Mouse (Mus musculus): ENCODE results near the gene Slc25a10. TPM values are rescaled to one million over a fixed set of nuclear protein-coding genes. Genes with fewer than 3 reads are reported as not detected.
A peak's percentile ranks its signal among the peaks of the same experiment; 100 is the strongest.

The Slc25a10 gene
- polyA plus RNA-seq, 1 experiment from 2014 or later, result 53.6 TPM

DNA sequence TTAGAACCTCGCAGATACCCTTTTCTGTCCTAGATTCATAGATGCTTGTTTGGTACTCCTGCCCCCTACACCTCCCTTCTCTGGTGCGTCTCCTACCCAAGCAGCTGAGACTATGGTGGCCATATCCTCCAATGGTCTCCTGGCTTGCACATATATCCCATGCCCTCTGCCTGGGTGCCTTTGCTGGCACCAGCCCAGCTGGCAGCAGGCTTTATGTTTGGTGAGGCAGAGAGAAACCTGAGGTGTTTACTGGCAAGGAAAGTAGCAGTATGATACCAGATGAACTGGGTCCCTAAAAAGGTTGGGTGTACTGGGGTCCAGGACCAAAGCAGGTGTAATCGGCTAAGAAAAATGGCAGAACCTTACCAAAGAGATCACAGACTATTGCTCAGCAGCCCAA lies 54.3 kb downstream of the Slc25a10 start:
- no peak overlapping the region for H3K4me3 ChIP-seq (replicated peaks)
- H3K4me2 ChIP-seq (replicated peaks), result no peak overlapping the region
- no peaks in the 10 kb centered on the region for H3K27me3 ChIP-seq
- no peak for ATAC-seq (ENCODE audit: insufficient number of reproducible peaks, low FRiP score, low TSS enrichment, low read depth)
- peaks cover 31% of the 10 kb centered on the region for H3K4me1 ChIP-seq
- WGBS, result 92% methylated on average over 3 of the region's 3 CpGs
- no peaks in the 10 kb centered on the region for H3K9me3 ChIP-seq (replicated peaks)
- H3K9ac ChIP-seq, result no peak overlapping the region
- no peak overlapping the region for H3K27ac ChIP-seq (replicated peaks)
- peaks cover 38% of the 10 kb centered on the region for H3K36me3 ChIP-seq

- Histone ChIP-seq H3K4me1 (peaks cover 31% of the 10 kb centered on the region), H3K27me3 (no peaks in the 10 kb centered on the region), H3K27ac (replicated peaks) (no peak overlapping the region), H3K4me2 (replicated peaks) (no peak overlapping the region), H3K4me3 (replicated peaks) (no peak overlapping the region), H3K9ac (no peak overlapping the region), H3K9me3 (replicated peaks) (no peaks in the 10 kb centered on the region), H3K36me3 (peaks cover 30% of the 10 kb centered on the region)
- 46% methylated on average over 2 of the region's 2 CpGs for WGBS
- no peak for ATAC-seq (ENCODE audit: insufficient number of reproducible peaks, low FRiP score, low TSS enrichment, low read depth)
Observed at GRCm38 (mm10) chr11:120547469-120547868, 55.8 kb downstream of the Slc25a10 start.

GRCm38 (mm10) chr11:120548214-120548613 lies 56.6 kb downstream of the Slc25a10 start:
- peaks cover 23% of the 10 kb centered on the region for H3K36me3 ChIP-seq
- H3K27me3 ChIP-seq, result no peaks in the 10 kb centered on the region
- peak overlapping the region; percentile 99; the same call in 1 of the 2 replicates for H3K9ac ChIP-seq
- H3K4me1 ChIP-seq, result peaks cover 31% of the 10 kb centered on the region
- no peak overlapping the region; the same call in 1 of the 2 replicates for H3K27ac ChIP-seq (replicated peaks)
- H3K9me3 ChIP-seq (replicated peaks), result no peaks in the 10 kb centered on the region
- 75% methylated on average over 3 of the region's 3 CpGs for WGBS
- peak overlapping the region; percentile 92 for H3K4me3 ChIP-seq (replicated peaks)
- no peak for ATAC-seq (ENCODE audit: insufficient number of reproducible peaks, low FRiP score, low TSS enrichment, low read depth)
- H3K4me2 ChIP-seq (replicated peaks), result peak overlapping the region; percentile 77

- H3K9ac ChIP-seq, result peak overlapping the region; percentile 99
- peaks cover 17% of the 10 kb centered on the region for H3K36me3 ChIP-seq
- peak overlapping the region; percentile 93 for H3K27ac ChIP-seq (replicated peaks)
- no peaks in the 10 kb centered on the region for H3K9me3 ChIP-seq (replicated peaks)
- no peaks in the 10 kb centered on the region for H3K27me3 ChIP-seq
- 17% methylated on average over 7 of the region's 7 CpGs for WGBS
- H3K4me1 ChIP-seq, result peaks cover 31% of the 10 kb centered on the region
- H3K4me3 ChIP-seq (replicated peaks), result peak overlapping the region; percentile 92
- H3K4me2 ChIP-seq (replicated peaks), result peak overlapping the region; percentile 77
- ATAC-seq (ENCODE audit: insufficient number of reproducible peaks, low FRiP score, low TSS enrichment, low read depth), result no peak
Observed at GRCm38 (mm10) chr11:120548786-120549167, 57.1 kb downstream of the Slc25a10 start.

Other genes with a start within 250 kb of the Slc25a10 start
- 2,143 and 2,279 TPM in 2 replicates for gene Actg1, start 143.3 kb upstream of the Slc25a10 start, polyA plus RNA-seq (2015; fragmentation: Nextera tagmentation; extraction: Ambion mirVana)
- gene Fscn2, start 130.3 kb upstream of the Slc25a10 start, polyA plus RNA-seq (2015; fragmentation: Nextera tagmentation; extraction: Ambion mirVana), result 0.98 and 1.1 TPM in 2 replicates
- gene Faap100, start 113.1 kb upstream of the Slc25a10 start, polyA plus RNA-seq (2015; fragmentation: Nextera tagmentation; extraction: Ambion mirVana), result 35.8 and 39.8 TPM in 2 replicates
- gene Nploc4, start 54.1 kb upstream of the Slc25a10 start, polyA plus RNA-seq (2015; fragmentation: Nextera tagmentation; extraction: Ambion mirVana), result 34.1 and 36.3 TPM in 2 replicates
- gene Tspan10, start 49.2 kb upstream of the Slc25a10 start, polyA plus RNA-seq (2015; fragmentation: Nextera tagmentation; extraction: Ambion mirVana), result 1.9 and 2.1 TPM in 2 replicates
- 0.26 and 0.31 TPM in 2 replicates for gene Pde6g, start 38.3 kb upstream of the Slc25a10 start, polyA plus RNA-seq (2015; fragmentation: Nextera tagmentation; extraction: Ambion mirVana)
- gene Oxld1, start 33.8 kb upstream of the Slc25a10 start, polyA plus RNA-seq (2015; fragmentation: Nextera tagmentation; extraction: Ambion mirVana), result 14.0 and 15.5 TPM in 2 replicates
- 32.4 and 38.5 TPM in 2 replicates for gene Ccdc137, start 33.7 kb upstream of the Slc25a10 start, polyA plus RNA-seq (2015; fragmentation: Nextera tagmentation; extraction: Ambion mirVana)
- 57.1 and 57.8 TPM in 2 replicates for gene Arl16, start 24.2 kb upstream of the Slc25a10 start, polyA plus RNA-seq (2015; fragmentation: Nextera tagmentation; extraction: Ambion mirVana)
- gene Mrpl12, start 7.2 kb upstream of the Slc25a10 start, polyA plus RNA-seq (2015; fragmentation: Nextera tagmentation; extraction: Ambion mirVana), result 118 and 126 TPM in 2 replicates
- 0.60 TPM in 2 replicates for gene Gcgr, start 38.9 kb downstream of the Slc25a10 start, polyA plus RNA-seq (2015; fragmentation: Nextera tagmentation; extraction: Ambion mirVana)
- gene Mcrip1, start 57.9 kb downstream of the Slc25a10 start, polyA plus RNA-seq (2015; fragmentation: Nextera tagmentation; extraction: Ambion mirVana), result 235 and 237 TPM in 2 replicates
- gene Ppp1r27, start 59.3 kb downstream of the Slc25a10 start, polyA plus RNA-seq (2015; fragmentation: Nextera tagmentation; extraction: Ambion mirVana), result 1.8 and 2.3 TPM in 2 replicates
- gene P4hb, start 81.4 kb downstream of the Slc25a10 start, polyA plus RNA-seq (2015; fragmentation: Nextera tagmentation; extraction: Ambion mirVana), result 831 and 838 TPM in 2 replicates
- gene Arhgdia, start 89.8 kb downstream of the Slc25a10 start, polyA plus RNA-seq (2015; fragmentation: Nextera tagmentation; extraction: Ambion mirVana), result 593 and 594 TPM in 2 replicates
- gene Alyref, start 106.5 kb downstream of the Slc25a10 start, polyA plus RNA-seq (2015; fragmentation: Nextera tagmentation; extraction: Ambion mirVana), result 420 and 426 TPM in 2 replicates
- gene Anapc11, start 106.6 kb downstream of the Slc25a10 start, polyA plus RNA-seq (2015; fragmentation: Nextera tagmentation; extraction: Ambion mirVana), result 219 and 224 TPM in 2 replicates
- 1.8 and 1.9 TPM in 2 replicates for gene Npb, start 116.6 kb downstream of the Slc25a10 start, polyA plus RNA-seq (2015; fragmentation: Nextera tagmentation; extraction: Ambion mirVana)
- gene Pcyt2, start 126.1 kb downstream of the Slc25a10 start, polyA plus RNA-seq (2015; fragmentation: Nextera tagmentation; extraction: Ambion mirVana), result 141 TPM in 2 replicates
- 34.7 and 35.0 TPM in 2 replicates for gene Sirt7, start 133.4 kb downstream of the Slc25a10 start, polyA plus RNA-seq (2015; fragmentation: Nextera tagmentation; extraction: Ambion mirVana)
- 36.4 and 38.7 TPM in 2 replicates for gene Mafg, start 141.8 kb downstream of the Slc25a10 start, polyA plus RNA-seq (2015; fragmentation: Nextera tagmentation; extraction: Ambion mirVana)
- 53.8 and 54.5 TPM in 2 replicates for gene Pycr1, start 151.9 kb downstream of the Slc25a10 start, polyA plus RNA-seq (2015; fragmentation: Nextera tagmentation; extraction: Ambion mirVana)
- gene Myadml2, start 156.3 kb downstream of the Slc25a10 start, polyA plus RNA-seq (2015; fragmentation: Nextera tagmentation; extraction: Ambion mirVana), result 1.0 and 1.6 TPM in 2 replicates
- 6.2 and 7.4 TPM in 2 replicates for gene Notum, start 169.3 kb downstream of the Slc25a10 start, polyA plus RNA-seq (2015; fragmentation: Nextera tagmentation; extraction: Ambion mirVana)
- 114 and 120 TPM in 2 replicates for gene Aspscr1, start 181.1 kb downstream of the Slc25a10 start, polyA plus RNA-seq (2015; fragmentation: Nextera tagmentation; extraction: Ambion mirVana)
- gene Cenpx, start 221.9 kb downstream of the Slc25a10 start, polyA plus RNA-seq (2015; fragmentation: Nextera tagmentation; extraction: Ambion mirVana), result 145 and 157 TPM in 2 replicates
- 69.7 and 82.2 TPM in 2 replicates for gene Lrrc45, start 222.1 kb downstream of the Slc25a10 start, polyA plus RNA-seq (2015; fragmentation: Nextera tagmentation; extraction: Ambion mirVana)
- gene Rac3, start 229.6 kb downstream of the Slc25a10 start, polyA plus RNA-seq (2015; fragmentation: Nextera tagmentation; extraction: Ambion mirVana), result 64.5 and 75.4 TPM in 2 replicates
- gene Dcxr, start 235.4 kb downstream of the Slc25a10 start, polyA plus RNA-seq (2015; fragmentation: Nextera tagmentation; extraction: Ambion mirVana), result 35.9 and 36.6 TPM in 2 replicates
- 193 and 315 TPM in 2 replicates for gene Cbr2, start 240.3 kb downstream of the Slc25a10 start, polyA plus RNA-seq (2015; fragmentation: Nextera tagmentation; extraction: Ambion mirVana)